Mouse (Mus musculus): ENCODE results near the gene Cyp2d26. TPM values are rescaled to one million over a fixed set of nuclear protein-coding genes. Genes with fewer than 3 reads are reported as not detected.

The Cyp2d26 gene
- polyA plus RNA-seq, 1 experiment from 2014 or later, result not detected

DNA sequence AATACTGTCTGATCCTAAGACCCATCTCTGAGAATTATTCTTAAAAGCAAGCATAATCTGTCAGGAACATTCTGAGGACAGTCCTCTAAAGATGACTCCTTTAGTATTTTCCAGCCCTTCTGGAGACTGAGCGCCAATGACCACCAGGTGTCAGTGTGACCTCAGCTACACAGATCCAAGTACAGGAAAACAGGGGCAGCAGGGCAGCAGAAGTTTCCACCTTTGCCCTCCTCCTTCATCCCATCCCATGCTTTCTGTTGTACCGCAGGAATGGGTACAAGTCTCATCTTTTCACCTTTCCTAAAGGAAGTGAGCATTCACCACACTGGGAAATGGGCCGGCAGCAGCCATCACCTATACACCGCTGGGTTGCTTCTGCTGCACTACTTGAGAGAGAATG lies 20.7 kb upstream of the Cyp2d26 start:
- peak; percentile 53 for ATAC-seq
- TF ChIP-seq CTCF (IDR thresholded peaks at IDR 0.05), result peak; percentile 92
- no peak for TF ChIP-seq EP300 (IDR thresholded peaks at IDR 0.05)
- DNase-seq (ENCODE audit: low spot score), result peak; percentile 64

DNA sequence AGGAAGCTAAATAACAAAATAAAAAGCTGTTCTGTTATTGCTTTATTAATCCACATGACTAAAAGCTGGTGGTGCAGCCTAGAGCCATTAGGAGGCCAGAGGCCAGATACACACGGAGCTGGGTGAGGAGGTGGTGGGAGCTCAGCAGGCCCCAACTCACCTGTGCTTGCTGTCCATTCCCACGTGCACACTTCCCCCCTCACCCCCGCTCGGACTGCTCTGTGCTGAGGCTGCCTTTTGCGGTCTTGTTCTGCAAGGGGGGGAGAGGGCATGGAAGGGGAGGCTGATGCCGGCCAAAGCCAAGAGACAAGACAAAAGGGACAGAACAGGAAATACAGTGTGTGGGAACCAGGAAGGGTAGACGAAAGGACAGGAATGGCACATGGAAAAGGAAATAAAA lies 20.2 kb upstream of the Cyp2d26 start:
- no peaks in the 10 kb centered on the region for H3K9me3 ChIP-seq (ENCODE audit: low read length)
- WGBS, result 75% methylated on average over 7 of the region's 7 CpGs
- H3K9ac ChIP-seq (replicated peaks; ENCODE audit: low read depth), result no peak overlapping the region
- H3K27ac ChIP-seq (ENCODE audit: low read length), result no peak overlapping the region
- no peaks in the 10 kb centered on the region for H3K4me1 ChIP-seq (ENCODE audit: insufficient read depth, low read depth, low read length)
- ATAC-seq, result no peak
- H3K4me2 ChIP-seq (replicated peaks; ENCODE audit: low read depth, low read length), result no peak overlapping the region
- no peaks in the 10 kb centered on the region for H3K27me3 ChIP-seq (replicated peaks; ENCODE audit: insufficient read depth, low read length)
- H3K4me3 ChIP-seq (ENCODE audit: low read depth, low read length), result no peak overlapping the region
- TF ChIP-seq EP300 (IDR thresholded peaks at IDR 0.05) (no peak), CTCF (IDR thresholded peaks at IDR 0.05) (no peak)
- DNase-seq (ENCODE audit: low spot score), result no peak
- peaks cover 6% of the 10 kb centered on the region; the same call in 1 of the 2 replicates for H3K36me3 ChIP-seq (ENCODE audit: insufficient read depth, low read length)

More for the DNA sequence above, 20.7 kb upstream of the Cyp2d26 start:
- no peaks in the 10 kb centered on the region for H3K27me3 ChIP-seq (replicated peaks; ENCODE audit: insufficient read depth, low read length)
- 61% methylated on average over 4 of the region's 4 CpGs for WGBS
- H3K27ac ChIP-seq (ENCODE audit: low read length), result no peak overlapping the region
- no peak overlapping the region for H3K4me3 ChIP-seq (ENCODE audit: low read depth, low read length)
- H3K9me3 ChIP-seq (ENCODE audit: low read length), result no peaks in the 10 kb centered on the region
- no peak overlapping the region for H3K9ac ChIP-seq (replicated peaks; ENCODE audit: low read depth)
- no peaks in the 10 kb centered on the region for H3K4me1 ChIP-seq (ENCODE audit: insufficient read depth, low read depth, low read length)
- H3K4me2 ChIP-seq (replicated peaks; ENCODE audit: low read depth, low read length), result no peak overlapping the region
- peaks cover 6% of the 10 kb centered on the region; the same call in 1 of the 2 replicates for H3K36me3 ChIP-seq (ENCODE audit: insufficient read depth, low read length)

DNA sequence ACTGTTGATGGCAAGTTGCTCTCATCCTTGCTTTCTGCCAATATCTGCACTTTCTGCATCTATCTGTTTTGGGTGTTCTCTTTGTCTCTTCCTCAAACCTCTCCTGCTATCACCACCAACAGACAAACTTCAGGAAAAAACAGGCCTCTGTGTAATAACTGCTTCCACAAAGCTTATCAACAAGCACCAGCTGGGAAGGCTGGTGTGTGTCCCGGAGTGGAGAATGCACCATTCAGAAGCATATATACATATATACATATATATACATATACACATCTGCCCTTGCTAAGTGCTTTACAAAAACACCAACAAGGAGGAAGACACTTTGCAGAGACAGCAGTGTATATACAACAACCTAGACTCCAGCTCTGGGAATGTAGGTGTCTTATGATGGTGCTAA lies 16.5 kb upstream of the Cyp2d26 start:
- TF ChIP-seq CTCF (IDR thresholded peaks at IDR 0.05) (no peak), EP300 (IDR thresholded peaks at IDR 0.05) (no peak)
- DNase-seq (ENCODE audit: low spot score) (no peak), ATAC-seq (no peak)
- H3K4me1 ChIP-seq (ENCODE audit: insufficient read depth, low read depth, low read length), result no peaks in the 10 kb centered on the region
- H3K9ac ChIP-seq (replicated peaks; ENCODE audit: low read depth), result no peak overlapping the region
- WGBS, result 77% methylated on average over 1 of the region's 1 CpGs
- H3K4me3 ChIP-seq (ENCODE audit: low read depth, low read length), result no peak overlapping the region
- no peaks in the 10 kb centered on the region for H3K27me3 ChIP-seq (replicated peaks; ENCODE audit: insufficient read depth, low read length)
- peaks cover 6% of the 10 kb centered on the region; the same call in 1 of the 2 replicates for H3K36me3 ChIP-seq (ENCODE audit: insufficient read depth, low read length)
- no peak overlapping the region for H3K4me2 ChIP-seq (replicated peaks; ENCODE audit: low read depth, low read length)
- no peaks in the 10 kb centered on the region for H3K9me3 ChIP-seq (ENCODE audit: low read length)
- H3K27ac ChIP-seq (ENCODE audit: low read length), result no peak overlapping the region

DNA sequence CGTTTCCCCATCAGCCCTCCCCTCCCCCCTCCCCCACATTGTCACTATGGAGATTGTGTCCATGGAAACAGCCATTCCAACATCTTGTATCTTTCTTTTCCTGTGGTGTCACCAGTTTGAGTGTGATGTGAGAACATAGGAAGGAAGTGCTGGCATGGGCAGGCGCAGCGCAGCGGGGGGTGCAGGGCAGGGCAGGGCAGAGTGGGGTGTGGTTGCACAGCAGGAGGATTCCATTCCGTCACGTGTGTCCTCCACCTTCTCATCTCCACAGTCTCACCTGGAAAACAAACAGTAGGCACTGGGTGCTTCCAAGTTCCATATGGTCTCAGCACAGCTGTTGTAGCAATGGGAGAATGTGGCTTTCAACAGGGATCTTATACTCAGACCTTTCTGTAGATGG lies 15.4 kb upstream of the Cyp2d26 start:
- TF ChIP-seq CTCF (IDR thresholded peaks at IDR 0.05) (no peak), EP300 (IDR thresholded peaks at IDR 0.05) (no peak)
- WGBS, result 61% methylated on average over 6 of the region's 6 CpGs
- no peak for ATAC-seq

DNA sequence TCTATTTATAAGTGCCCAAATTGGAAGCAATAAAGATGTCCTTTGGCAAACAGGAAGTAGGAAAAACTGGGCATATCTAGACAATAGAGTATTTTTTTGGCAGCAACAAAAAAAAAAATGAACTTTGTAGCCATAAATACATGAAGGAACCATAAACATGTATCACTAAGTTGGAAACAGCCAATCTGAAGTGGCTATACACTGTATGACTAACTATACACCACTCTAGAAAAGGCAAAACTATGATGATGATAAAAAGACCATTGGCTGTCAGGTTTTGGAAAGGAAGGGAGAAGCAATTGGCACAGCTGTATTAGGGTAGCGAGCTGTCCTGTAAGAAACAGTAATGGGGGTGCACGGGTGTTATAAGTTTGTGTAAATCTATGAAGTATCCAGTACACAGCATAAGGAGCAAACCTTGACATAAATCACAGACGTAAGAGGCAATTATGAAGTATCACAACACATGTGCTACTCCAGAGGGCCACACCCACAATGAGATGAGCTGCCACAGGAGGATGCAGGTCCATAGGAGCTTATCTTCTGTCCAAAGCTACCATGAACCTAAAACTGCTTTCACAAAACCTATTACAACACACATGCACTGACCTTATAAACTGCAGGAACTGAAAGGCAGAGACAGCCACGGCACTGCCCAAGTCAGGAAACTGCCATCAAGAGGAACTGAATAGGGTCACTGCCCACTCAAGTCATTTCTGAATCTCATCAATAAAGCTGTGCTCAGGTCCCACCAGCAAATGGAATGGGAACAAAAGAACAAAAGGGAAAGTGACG lies 13.1 kb upstream of the Cyp2d26 start:
- no peak for ATAC-seq
- Histone ChIP-seq H3K9me3 (ENCODE audit: low read length) (no peaks in the 10 kb centered on the region), H3K36me3 (ENCODE audit: insufficient read depth, low read length) (peaks cover 6% of the 10 kb centered on the region; the same call in 1 of the 2 replicates), H3K4me3 (ENCODE audit: low read depth, low read length) (no peak overlapping the region), H3K4me1 (ENCODE audit: insufficient read depth, low read depth, low read length) (no peaks in the 10 kb centered on the region), H3K27me3 (replicated peaks; ENCODE audit: insufficient read depth, low read length) (no peaks in the 10 kb centered on the region), H3K9ac (replicated peaks; ENCODE audit: low read depth) (no peak overlapping the region), H3K27ac (ENCODE audit: low read length) (no peak overlapping the region), H3K4me2 (replicated peaks; ENCODE audit: low read depth, low read length) (no peak overlapping the region)
- TF ChIP-seq CTCF (IDR thresholded peaks at IDR 0.05) (no peak), EP300 (IDR thresholded peaks at IDR 0.05) (no peak)
- WGBS, result 77% methylated on average over 5 of the region's 5 CpGs
- DNase-seq (ENCODE audit: low spot score), result no peak

More for the DNA sequence above, 15.4 kb upstream of the Cyp2d26 start:
- H3K9ac ChIP-seq (replicated peaks; ENCODE audit: low read depth), result no peak overlapping the region
- H3K27ac ChIP-seq (ENCODE audit: low read length), result no peak overlapping the region
- no peak for DNase-seq (ENCODE audit: low spot score)
- peaks cover 6% of the 10 kb centered on the region; the same call in 1 of the 2 replicates for H3K36me3 ChIP-seq (ENCODE audit: insufficient read depth, low read length)
- H3K27me3 ChIP-seq (replicated peaks; ENCODE audit: insufficient read depth, low read length), result no peaks in the 10 kb centered on the region
- H3K4me3 ChIP-seq (ENCODE audit: low read depth, low read length), result no peak overlapping the region
- no peak overlapping the region for H3K4me2 ChIP-seq (replicated peaks; ENCODE audit: low read depth, low read length)
- H3K4me1 ChIP-seq (ENCODE audit: insufficient read depth, low read depth, low read length), result no peaks in the 10 kb centered on the region
- H3K9me3 ChIP-seq (ENCODE audit: low read length), result no peaks in the 10 kb centered on the region

DNA sequence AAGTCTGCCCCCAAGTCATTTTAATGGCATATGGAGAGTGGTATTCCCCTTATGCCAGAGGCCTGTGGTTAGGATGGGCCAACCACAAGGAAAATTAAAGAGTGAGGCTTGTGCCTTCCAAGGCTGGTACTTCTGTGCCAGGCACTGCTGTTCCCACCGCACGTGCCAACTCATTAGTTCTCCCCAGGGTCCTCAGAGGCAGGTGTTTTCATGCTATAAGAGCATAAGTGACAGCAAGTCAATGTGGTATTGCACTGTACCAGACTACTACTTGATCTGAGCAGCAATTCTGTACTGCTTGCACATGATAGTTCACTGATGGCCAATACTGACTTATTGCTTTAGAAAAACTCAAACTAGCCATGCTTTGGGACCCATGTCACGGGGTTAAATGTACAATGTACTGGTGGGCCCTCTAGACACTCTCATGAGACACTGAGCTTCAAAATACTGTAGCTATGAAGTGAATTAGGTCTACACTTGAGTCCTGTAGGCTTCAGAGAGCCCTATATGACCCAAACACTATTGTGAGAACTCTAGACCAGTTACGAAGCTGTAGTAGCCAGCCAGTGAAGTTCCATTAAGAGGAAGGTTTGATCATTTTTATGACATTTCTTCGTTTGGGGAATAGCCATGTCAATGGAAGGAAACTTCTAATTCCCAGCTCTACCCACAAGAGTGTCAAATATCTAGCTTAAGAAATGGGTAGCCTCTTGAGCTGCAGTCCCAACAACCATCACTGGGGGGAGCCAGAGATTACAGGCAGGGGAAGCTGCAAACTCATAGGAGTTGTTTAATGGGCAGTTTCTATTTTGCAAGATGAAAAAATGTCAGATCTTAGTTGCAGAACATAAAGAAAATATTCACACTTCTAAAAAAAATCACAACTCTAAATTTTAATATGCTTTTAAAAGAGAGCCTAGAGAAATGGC lies 10.9 kb upstream of the Cyp2d26 start:
- Histone ChIP-seq H3K4me2 (replicated peaks; ENCODE audit: low read depth, low read length) (no peak overlapping the region), H3K9me3 (ENCODE audit: low read length) (no peaks in the 10 kb centered on the region), H3K9ac (replicated peaks; ENCODE audit: low read depth) (no peak overlapping the region), H3K4me1 (ENCODE audit: insufficient read depth, low read depth, low read length) (no peaks in the 10 kb centered on the region), H3K4me3 (ENCODE audit: low read depth, low read length) (no peak overlapping the region), H3K27me3 (replicated peaks; ENCODE audit: insufficient read depth, low read length) (no peaks in the 10 kb centered on the region), H3K27ac (ENCODE audit: low read length) (no peak overlapping the region), H3K36me3 (ENCODE audit: insufficient read depth, low read length) (no peaks in the 10 kb centered on the region)
- WGBS, result 71% methylated on average over 5 of the region's 5 CpGs
- TF ChIP-seq CTCF (IDR thresholded peaks at IDR 0.05), result peak; percentile 93
- TF ChIP-seq EP300 (IDR thresholded peaks at IDR 0.05), result no peak
- ATAC-seq (no peak), DNase-seq (ENCODE audit: low spot score) (peak; percentile 71)

All from lung, postnatal 0 days (tissue).